Comparison of ENCODE assay signal across 25 mouse cellular contexts in the genomic region with DNA sequence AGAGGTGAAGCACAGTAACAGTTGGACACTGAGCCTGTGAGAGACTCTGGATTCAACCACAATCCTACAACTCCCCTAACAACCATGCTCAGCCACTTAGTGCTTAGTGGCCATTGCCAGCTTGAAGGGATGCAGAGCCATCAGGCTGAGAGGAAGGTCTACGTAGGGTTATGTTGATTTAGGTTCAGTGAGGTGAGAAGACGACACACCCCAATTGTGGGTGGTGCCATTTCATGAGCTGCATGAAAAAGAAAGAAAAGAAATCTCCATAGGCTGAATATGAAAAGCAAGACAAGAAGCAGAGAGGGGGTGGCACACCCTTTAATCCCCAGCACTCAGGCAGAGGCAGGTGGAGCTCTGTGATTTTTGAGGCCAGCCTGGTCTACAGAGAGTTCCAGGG. TPM values are rescaled to one million over a fixed set of nuclear protein-coding genes. Genes with fewer than 3 reads are reported as not detected.
"Had no signal": no experiment of that assay in that cellular context is flagged by ENCODE, and none has a peak within 500 bp of the region (broad histone marks: within the 10 kb centered on the region; RNA-seq: fewer than 3 reads in every experiment).

No protein-coding gene starts in this region.

- H3K36me3 ChIP-seq: liver, embryonic 13.5 days; midbrain, embryonic 13.5 days; neural tube, embryonic 12.5 days; neural tube, embryonic 15.5 days had no signal

- DNase-seq: kidney, adult 2 months; layer of hippocampus, adult 9-11 months; liver, embryonic 13.5 days; lung, adult 2 months; lung, postnatal 14 days; lung, postnatal 4 days; right cerebral cortex, postnatal 14 days; spleen, adult 18-20 months; thymus, adult 18-20 months; thymus, postnatal 36 days had no signal

- H3K4me1 ChIP-seq: midbrain, embryonic 13.5 days; neural tube, embryonic 12.5 days; neural tube, embryonic 15.5 days had no signal

- H3K9ac ChIP-seq: liver, embryonic 13.5 days; midbrain, embryonic 13.5 days; neural tube, embryonic 12.5 days; neural tube, embryonic 15.5 days had no signal

- H3K4me3 ChIP-seq: layer of hippocampus, adult 2 months; left cerebral cortex, adult 2 months; liver, embryonic 13.5 days; midbrain, embryonic 13.5 days; neural tube, embryonic 12.5 days; neural tube, embryonic 15.5 days had no signal

- H3K27me3 ChIP-seq: liver, embryonic 13.5 days; midbrain, embryonic 13.5 days; neural tube, embryonic 12.5 days; neural tube, embryonic 15.5 days had no signal

- H3K9me3 ChIP-seq: liver, embryonic 13.5 days; midbrain, embryonic 13.5 days; neural tube, embryonic 12.5 days; neural tube, embryonic 15.5 days had no signal

- H3K27ac ChIP-seq: kidney, postnatal 0 days; layer of hippocampus, adult 2 months; left cerebral cortex, adult 2 months; liver, embryonic 13.5 days; midbrain, embryonic 13.5 days; neural tube, embryonic 12.5 days; neural tube, embryonic 15.5 days had no signal

- H3K4me2 ChIP-seq: liver, embryonic 13.5 days; midbrain, embryonic 13.5 days; neural tube, embryonic 12.5 days; neural tube, embryonic 15.5 days had no signal

- ATAC-seq: midbrain, embryonic 13.5 days had no signal

RNA-seq across cellular contexts. Expression of gene Gm28051, which starts 43.4 kb away (rescaled TPM):
- polyA plus RNA-seq: kidney, adult 2 months; kidney, embryonic 14.5 days; kidney, postnatal 0 days; large intestine, adult 2 months; limb, embryonic 14.5 days; liver, adult 2 months; liver, embryonic 13.5 days; liver, embryonic 16.5 days; lung, adult 2 months; lung, embryonic 16.5 days; midbrain, embryonic 13.5 days; midbrain, postnatal 0 days; neural tube, embryonic 12.5 days; neural tube, embryonic 15.5 days; stomach, embryonic 16.5 days; urinary bladder, adult 2 months had no signal
